Mouse (Mus musculus): ENCODE measurements around the gene Serpinb7.

The Serpinb7 gene

DNA sequence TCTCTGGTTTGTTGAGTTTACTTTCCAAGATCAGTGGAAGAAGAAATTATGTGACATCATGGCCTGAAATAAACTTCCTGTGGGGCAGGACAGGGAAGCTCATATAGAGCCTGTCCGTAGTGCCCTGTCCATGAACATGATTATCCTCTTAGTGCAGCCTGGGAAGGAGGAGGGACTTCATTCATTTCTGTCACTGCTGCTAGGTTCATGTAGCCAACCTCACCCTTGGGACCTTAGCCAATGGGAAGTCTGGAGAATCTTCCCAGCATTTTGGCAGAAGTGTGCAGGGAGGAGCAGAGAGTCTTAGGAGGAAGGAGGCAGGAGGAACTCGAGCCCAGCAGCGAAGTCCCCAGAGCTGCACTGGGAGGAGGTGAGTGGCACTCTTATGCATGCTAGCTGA is at the start of gene Serpinb7:
Gene Serpinb7 (plus strand): TSS at position 301 of the 400 bp plus-strand sequence.
- in situ Hi-C loops (cut with MboI; ENCODE audit: unreplicated experiment in 2 of 2), result no loop called here

DNA sequence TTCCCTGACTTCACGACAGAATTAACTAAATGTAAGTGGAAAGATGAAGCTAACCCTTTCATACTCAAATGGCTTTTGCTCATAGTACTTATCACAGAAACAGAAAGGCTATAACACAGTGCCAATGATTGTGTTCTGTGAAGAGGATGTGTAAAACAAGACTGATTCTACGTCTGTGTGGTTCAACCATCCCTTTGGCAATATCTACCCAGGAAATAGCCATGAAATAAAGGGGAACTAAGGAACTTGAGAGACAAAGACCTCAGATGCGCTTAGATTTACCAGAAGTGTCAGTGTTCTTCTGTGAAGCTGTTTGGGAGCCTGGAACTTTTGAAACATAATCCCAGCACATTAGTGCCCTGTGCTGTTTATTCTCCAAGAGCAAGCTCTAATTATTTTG is 49.1 kb upstream of the Serpinb7 start:
- in situ Hi-C loops (cut with MboI; ENCODE audit: unreplicated experiment in 2 of 2), result loop anchor here in 1 of 2 experiments (10.0 kb wide), 1 partner anchor 104 kb away; no protein-coding TSS in a partner anchor

DNA sequence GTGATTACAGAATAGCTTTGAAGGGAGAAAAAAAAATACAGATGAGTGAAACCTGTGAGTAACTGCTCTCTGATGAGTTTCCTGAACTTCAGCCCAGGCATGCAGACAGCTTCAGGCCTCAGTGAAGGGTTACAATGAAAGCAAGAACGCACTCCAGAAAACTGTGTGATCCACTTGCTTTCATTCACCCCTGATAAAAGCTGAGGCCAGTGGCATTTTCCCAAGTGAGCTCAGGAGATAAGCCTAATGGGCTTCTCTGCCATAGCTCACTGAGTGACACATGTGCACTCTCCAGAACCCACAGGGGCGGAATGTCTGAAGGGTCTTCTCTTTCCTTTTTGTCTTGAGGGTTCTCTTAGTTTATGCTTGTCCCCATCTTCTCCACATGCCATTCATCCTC is 48.3 kb upstream of the Serpinb7 start:
- in situ Hi-C loops (cut with MboI; ENCODE audit: unreplicated experiment in 2 of 2), result loop anchor here in 1 of 2 experiments (10.0 kb wide), 1 partner anchor 104 kb away; no protein-coding TSS in a partner anchor

DNA sequence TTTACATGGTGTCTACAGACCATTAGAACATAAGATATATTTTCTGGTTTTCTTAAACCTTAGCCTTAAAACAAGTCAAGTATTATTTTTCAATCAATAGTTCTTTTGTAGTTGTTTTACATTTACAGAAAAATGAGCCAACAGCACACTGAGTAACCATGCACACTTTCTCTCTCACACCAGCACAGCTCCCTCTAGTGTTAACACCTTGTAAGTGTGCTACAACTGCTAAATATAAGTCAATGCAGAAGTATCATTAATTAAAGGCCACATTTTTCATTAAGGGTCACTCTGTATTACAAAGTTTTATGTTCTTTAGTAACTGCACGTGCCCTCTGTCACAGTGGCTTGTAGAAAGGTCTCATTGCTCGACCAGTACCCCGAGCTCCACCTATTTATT is 46.4 kb upstream of the Serpinb7 start:
- in situ Hi-C loops (cut with MboI; ENCODE audit: unreplicated experiment in 2 of 2), result loop anchor here in 1 of 2 experiments (10.0 kb wide), 1 partner anchor 102 kb away; no protein-coding TSS in a partner anchor

DNA sequence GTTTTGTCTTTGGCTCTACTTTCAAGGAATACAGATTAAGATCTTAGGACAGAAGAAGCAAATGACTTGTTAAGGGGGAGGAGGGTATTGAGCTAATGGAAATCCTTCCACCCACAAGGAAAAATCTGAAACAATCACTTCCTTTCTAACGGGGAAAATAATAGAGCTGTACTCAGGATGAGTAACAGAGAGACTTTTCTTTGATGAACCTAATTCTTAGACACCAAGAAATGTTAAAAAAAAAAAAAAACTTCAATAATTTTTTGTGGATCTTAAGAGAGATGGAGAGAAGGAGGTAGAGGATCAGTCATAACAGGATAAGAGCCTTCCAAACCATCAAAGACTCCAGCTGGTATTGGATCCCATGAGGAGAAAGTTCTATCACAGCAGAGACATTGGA is 38.6 kb upstream of the Serpinb7 start, which contains the start of gene Serpinb11:
Gene Serpinb11 (plus strand): TSS at position 301 of the 400 bp plus-strand sequence.
- in situ Hi-C loops (cut with MboI; ENCODE audit: unreplicated experiment in 2 of 2), result no loop called here

DNA sequence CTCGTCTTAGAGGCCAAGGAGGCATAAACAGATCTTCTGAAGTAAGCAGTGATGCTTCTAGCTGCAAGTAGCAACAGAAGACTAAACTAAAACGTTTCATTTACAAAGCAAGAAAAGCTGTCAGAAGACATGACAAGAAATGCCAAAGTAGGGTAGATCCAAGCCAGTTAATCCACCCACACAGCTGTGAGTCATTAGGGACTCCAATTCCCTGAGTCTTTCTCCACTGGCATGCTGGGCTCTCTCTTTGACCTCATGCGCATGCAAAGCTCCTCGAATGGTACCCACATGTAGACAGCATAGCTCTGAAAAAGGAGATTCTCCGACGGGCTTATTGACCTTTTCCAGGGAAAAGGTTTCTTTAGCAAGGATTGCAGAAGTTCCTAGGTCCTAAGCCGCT is 33.5 kb upstream of the Serpinb7 start:
- in situ Hi-C loops (cut with MboI; ENCODE audit: unreplicated experiment in 2 of 2), result no loop called here

DNA sequence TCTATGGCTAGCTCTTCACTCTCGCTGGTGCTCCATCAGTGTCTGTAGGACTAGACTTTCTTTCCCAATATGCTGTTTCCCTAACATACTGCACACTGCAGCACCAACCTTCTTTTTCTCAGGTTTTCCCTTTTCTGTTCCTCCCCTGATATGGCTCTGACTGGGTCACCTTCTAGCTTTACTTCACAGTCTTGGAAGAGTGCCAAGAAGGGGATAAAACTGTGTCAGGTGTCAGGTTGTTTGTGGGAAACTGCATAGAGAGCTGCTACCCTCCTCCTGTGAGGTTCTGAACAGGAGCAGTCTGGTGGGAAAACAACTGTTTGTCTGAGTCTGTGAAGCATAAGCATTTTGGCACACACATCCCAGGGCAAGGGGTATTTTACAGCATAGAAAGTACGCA is 30.5 kb upstream of the Serpinb7 start:
- in situ Hi-C loops (cut with MboI; ENCODE audit: unreplicated experiment in 2 of 2), result no loop called here

DNA sequence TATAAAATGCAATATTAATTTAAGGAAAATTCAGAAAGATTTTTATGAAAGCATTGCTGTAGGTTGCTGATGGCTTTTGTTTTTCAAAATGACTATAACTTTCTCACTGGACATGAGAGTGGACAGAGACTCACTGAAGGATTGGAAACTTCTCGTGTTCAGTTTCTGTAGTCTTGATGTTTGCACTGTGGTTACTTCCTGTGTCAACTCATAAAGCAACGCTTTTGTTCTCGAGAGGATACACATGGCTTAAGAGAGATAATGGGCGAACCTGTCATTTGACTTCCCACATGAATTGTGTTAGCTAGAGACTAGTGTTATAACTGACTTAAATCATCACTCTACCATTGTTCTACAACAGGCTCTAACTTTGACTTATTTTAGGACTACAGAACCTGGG is 22.5 kb upstream of the Serpinb7 start:
- in situ Hi-C loops (cut with MboI; ENCODE audit: unreplicated experiment in 2 of 2), result no loop called here

DNA sequence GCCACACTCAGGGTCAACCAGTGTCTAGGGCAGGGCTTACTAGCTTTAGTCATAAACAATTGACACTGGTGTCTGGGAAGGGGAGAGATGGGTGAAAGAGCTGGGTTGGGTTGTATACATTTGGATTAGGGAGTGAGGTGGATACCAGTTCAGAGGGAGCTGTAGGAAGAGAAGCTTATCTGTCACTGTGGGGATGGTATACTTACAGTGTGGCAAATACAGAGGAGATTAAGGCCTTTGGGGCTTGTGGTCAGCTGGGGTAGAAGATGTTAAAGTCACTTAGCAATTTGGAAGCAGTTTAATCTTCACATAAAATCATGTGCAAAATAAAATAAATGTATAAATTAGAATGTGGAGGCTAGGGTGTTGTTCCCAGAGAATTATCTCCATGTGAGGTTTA is 21.1 kb upstream of the Serpinb7 start:
- in situ Hi-C loops (cut with MboI; ENCODE audit: unreplicated experiment in 2 of 2), result no loop called here

DNA sequence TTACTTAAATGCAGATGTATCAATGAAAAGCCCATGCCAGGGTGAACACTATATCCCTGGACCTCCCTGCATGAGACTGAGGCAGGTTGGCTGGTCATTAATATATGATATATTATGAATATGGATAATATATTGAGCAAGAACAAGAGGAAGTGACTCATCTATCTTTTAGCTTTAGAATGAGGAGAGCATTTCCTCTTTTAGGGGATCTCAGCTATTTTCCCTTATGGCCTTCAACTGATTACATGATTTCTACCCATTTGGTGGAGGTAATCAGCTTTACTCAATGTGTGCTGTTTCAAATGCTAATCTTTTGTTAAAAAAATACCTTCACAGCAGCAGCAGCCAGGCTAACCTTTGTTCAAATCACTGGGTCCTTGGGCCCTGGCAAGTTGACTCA is 18.0 kb upstream of the Serpinb7 start:
- in situ Hi-C loops (cut with MboI; ENCODE audit: unreplicated experiment in 2 of 2), result no loop called here

DNA sequence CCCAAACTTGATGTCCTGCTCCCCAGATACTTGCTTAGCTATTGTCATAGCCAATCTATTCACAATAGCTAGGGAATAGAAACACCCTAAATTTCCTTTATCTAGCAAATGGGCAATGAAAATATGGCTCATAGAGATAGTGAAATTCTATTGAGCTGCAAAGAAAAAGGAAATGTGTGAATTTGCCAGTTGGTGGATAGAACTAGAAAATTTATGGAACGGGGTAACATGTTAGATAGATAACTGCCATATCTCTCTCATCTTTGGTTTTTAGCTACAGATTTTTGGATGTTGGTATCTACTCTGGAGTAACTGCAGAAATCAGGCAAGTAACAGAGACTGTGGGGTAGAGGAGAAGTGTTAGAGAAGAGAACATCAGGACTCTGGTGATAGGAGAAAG is 17.1 kb upstream of the Serpinb7 start:
- in situ Hi-C loops (cut with MboI; ENCODE audit: unreplicated experiment in 2 of 2), result no loop called here

DNA sequence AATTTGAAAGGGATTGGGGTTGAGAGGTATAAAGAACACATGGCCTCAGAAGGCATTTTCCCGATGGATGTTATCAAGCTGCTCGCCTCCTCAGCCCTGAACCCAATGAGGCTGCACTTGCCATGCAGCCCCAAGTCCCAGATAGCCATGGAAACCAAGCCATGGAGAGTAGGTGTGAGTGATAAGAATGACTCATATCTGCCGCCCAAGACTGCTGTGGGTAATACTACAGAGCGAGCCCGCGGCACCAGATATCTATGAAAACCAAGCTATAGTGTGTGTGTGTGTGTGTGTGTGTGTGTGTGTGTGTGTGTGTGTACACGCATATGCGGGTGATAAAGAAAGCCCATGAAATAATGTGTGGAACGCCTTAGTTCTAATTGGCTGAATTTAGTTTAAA is 14.9 kb upstream of the Serpinb7 start:
- in situ Hi-C loops (cut with MboI; ENCODE audit: unreplicated experiment in 2 of 2), result no loop called here

DNA sequence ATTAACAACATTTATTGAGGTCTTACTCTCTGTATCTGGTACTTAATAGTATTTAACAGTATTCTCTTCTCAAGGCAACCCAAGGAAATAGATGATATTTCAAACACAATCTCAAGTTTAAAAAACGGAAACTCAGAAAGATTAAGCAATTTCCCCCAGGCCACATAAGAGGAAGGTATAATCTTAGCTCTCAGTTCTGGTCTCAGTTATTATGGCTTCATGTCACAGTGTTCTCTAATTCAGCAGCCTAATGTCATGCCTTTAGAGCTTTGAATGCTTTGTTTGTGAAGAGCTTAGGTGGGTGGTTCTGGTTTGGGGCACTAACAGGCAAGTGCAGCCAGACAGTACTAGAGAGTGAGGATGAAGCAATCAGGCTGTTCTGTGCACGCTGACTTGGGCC is 9.7 kb upstream of the Serpinb7 start:
- in situ Hi-C loops (cut with MboI; ENCODE audit: unreplicated experiment in 2 of 2), result no loop called here

DNA sequence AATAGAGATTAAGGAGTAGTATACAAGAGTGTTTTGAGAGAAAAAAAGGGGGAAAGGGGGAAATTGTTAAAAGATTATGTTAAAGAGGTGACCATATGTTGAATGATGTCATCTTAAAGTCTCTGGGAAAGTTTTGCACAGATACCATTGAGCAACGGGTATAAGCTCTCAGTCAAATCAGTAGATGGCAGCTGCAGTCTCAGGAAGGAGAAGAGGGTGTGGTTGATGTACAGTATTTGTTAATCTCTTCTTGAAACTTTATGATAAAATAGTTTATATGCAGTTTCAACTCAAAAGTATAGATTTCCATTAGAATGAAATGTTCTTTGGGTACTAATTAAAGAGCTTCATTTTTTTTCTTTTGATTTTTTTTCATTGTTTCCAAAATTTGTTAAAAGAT is 2.0 kb upstream of the Serpinb7 start:
- in situ Hi-C loops (cut with MboI; ENCODE audit: unreplicated experiment in 2 of 2), result no loop called here

DNA sequence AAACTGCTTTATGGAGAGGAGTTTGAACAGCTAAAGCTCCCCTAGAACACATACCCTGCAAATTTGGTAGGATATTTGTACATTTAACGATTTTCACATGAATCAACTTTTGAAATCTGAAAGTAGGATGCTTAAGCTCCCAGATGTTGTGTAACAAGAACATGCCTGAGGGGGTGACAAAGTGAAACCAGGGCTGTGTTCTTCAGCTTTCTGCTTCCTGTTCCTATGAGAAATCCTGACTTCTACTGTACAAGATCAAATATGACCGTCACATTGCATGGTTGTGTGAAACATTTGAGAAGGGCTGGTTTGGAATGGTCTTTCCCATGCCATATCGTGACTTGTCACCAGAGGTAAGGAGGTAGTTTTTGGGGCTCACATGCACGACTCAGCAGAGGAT is 2.6 kb downstream of the Serpinb7 start:
- in situ Hi-C loops (cut with MboI; ENCODE audit: unreplicated experiment in 2 of 2), result no loop called here

DNA sequence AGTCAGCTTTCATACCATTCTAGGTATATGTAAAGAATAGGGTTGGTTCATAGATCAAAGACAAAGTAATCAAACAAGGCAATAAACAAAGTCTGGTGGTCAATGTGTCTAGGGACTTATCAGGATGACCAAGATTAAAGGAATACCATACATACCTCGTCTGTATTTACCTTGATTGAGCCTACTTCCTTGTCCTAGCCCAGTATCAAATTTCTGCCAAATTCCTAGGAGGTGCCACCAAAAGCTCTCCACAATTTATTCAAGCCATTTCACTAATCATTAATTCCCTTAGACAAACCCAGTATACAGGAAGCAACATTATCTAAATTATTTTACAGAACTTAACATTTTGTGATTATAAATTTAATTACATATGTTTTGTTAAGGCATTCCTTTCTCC is 15.2 kb downstream of the Serpinb7 start:
- in situ Hi-C loops (cut with MboI; ENCODE audit: unreplicated experiment in 2 of 2), result no loop called here

DNA sequence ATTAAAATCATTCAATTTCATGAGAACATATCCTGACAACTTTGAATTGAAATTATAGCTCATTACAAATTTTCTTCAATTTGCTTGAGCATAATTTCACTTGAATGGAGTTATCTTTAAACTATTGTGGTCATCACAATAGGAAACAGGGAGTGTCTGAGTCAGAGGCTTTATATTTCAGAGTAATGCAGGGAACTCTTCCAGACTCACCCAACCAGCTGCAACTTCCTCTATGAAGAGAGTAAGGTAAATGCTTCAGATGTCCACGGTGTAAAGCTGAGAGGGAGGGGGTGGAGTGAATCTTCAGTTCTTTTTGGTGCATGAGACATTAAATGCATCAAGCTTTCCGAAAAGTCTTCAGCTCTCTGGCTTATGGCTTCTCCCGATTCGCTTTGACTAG is 23.0 kb downstream of the Serpinb7 start:
- in situ Hi-C loops (cut with MboI; ENCODE audit: unreplicated experiment in 2 of 2), result no loop called here

DNA sequence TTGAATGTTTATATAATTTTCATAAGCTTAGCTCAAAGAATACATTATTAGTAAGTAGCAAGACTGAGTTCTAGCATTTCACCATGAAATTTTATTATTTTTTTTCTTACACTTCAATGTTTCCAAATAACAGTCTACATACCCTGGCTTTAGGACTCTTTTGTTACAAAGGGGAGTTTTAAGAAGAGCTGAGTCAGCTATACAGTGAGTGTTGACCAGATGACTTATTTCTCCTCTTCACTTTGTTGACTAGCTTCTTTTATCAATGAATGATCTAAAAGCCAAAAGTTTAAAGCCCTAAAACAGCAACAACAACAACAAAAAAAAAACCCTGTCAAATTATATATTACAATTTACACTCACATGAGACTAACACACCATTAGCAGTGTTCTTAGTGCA is 31.8 kb downstream of the Serpinb7 start:
- in situ Hi-C loops (cut with MboI; ENCODE audit: unreplicated experiment in 2 of 2), result loop anchor here in 1 of 2 experiments (25.0 kb wide), 3 partner anchors 1269 to 1769 kb away; partner anchors contain the start of genes Phlpp1, Pign and Relch

DNA sequence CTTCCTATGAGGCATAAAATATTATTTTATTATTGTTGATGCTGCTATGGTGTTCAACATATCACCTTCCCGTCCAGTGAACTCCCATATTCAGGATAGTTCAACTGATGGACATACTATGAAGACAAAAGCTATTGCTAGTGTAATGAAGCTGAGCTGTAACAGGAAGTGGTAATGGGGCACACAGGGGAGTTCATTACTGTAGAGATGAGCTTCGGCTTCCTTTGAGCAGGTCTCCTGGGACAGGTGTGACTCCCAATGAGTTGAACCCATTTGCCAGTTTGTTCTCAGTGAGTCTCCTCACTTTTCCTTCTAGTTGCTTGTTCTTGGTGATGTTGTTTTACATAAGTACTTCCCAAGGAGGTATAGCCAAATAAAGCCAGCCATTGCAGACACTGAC is 36.1 kb downstream of the Serpinb7 start:
- in situ Hi-C loops (cut with MboI; ENCODE audit: unreplicated experiment in 2 of 2), result loop anchor here in 1 of 2 experiments (25.0 kb wide), 3 partner anchors 1273 to 1773 kb away; partner anchors contain the start of genes Phlpp1, Pign and Relch

DNA sequence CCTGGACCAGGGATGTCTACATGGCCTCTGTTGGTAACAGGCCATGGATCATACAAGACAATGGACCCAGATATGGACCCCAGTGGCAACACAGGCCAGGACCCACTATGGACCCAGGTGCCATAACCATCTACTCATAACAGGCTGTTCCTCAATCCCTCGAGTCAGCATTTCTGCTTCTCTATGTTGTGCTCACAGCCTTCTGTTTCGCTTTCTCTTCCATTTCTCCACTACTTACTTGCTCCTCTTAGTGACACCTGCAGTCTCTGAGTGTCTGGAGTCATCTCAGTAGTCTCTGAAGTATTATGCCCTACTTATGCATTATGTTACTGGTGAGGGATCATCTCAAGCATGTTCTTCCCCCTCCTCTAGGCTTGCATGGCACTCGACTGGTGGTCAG is 40.0 kb downstream of the Serpinb7 start:
- in situ Hi-C loops (cut with MboI; ENCODE audit: unreplicated experiment in 2 of 2), result loop anchor here in 1 of 2 experiments (25.0 kb wide), 3 partner anchors 1277 to 1777 kb away; partner anchors contain the start of genes Phlpp1, Pign and Relch

DNA sequence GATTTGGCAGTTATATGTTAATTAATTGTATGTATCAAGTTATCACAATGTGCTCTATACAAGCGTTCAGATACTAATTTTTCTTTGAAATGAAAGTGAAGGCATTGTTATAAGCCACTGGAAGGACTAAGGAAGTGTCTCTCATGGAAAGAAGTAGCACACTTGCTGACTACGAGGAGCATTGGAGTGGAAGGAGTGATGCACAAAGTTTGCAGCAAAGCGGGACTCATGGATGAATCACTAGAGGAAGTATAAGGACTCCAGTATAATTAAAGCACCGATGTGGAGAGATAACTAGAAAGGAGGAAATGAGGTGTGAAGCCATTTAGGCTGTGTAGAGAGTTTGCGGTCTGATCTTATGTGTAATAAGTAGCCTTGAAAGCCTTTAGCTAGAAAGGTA is 45.9 kb downstream of the Serpinb7 start:
- in situ Hi-C loops (cut with MboI; ENCODE audit: unreplicated experiment in 2 of 2), result loop anchor here in 1 of 2 experiments (25.0 kb wide), 3 partner anchors 1283 to 1783 kb away; partner anchors contain the start of genes Phlpp1, Pign and Relch

DNA sequence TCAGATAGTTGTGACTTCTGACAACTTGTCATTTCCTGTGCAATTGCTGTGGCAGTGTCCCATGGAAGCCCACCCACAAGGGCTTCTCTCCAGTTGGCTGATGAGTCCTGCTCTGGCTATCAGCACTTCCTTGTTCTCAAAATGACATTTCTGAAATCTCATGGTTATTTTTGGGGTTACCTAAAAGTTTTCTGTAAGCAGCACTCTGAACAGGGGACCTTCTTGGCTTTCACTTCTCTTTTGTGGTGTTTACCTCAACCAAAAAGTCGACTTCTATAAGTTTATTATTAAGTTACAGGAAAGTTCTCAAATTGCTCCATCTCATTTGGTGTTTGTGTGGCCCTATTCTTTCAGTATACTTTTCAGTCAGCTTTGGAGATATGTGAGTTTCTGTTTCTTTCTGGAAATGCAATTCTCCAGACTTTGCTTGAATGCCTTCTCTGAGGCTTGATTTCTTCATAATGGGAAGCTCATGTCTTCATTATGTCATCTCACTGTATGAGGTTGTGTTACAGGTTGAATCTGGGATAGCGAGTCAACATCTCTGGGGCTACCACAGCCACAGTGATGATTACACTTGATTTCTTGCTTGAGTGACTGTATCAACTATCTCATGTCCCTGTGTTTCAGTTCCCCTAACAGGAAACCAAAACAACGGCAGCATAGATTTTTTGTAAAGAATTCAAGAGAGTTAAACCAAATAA is 47.9 kb downstream of the Serpinb7 start:
- in situ Hi-C loops (cut with MboI; ENCODE audit: unreplicated experiment in 2 of 2), result loop anchor here in 1 of 2 experiments (25.0 kb wide), 3 partner anchors 1285 to 1785 kb away; partner anchors contain the start of genes Phlpp1, Pign and Relch

All from v-Abl transformed pro-B cells (cell line).